Mouse (Mus musculus): ENCODE results near the gene Bend4. TPM values are rescaled to one million over a fixed set of nuclear protein-coding genes. Genes with fewer than 3 reads are reported as not detected.

The Bend4 gene
- total RNA-seq, 1 experiment from 2014 or later: 3.8 TPM

GRCm38 (mm10) chr5:67424636-67425035 lies 3.5 kb downstream of the Bend4 start:
- ATAC-seq (ENCODE audit: extremely low read depth, insufficient number of reproducible peaks, low FRiP score, poor library complexity, severe bottlenecking): no peak

GRCm38 (mm10) chr5:67423963-67424362 lies 4.1 kb downstream of the Bend4 start:
- no peak for ATAC-seq (ENCODE audit: extremely low read depth, insufficient number of reproducible peaks, low FRiP score, poor library complexity, severe bottlenecking)

- ATAC-seq (ENCODE audit: extremely low read depth, insufficient number of reproducible peaks, low FRiP score, poor library complexity, severe bottlenecking): no peak
Observed at GRCm38 (mm10) chr5:67423326-67423725, 4.8 kb downstream of the Bend4 start.

- peak; percentile 36 for ATAC-seq (ENCODE audit: extremely low read depth, insufficient number of reproducible peaks, low FRiP score, poor library complexity, severe bottlenecking)
Observed at GRCm38 (mm10) chr5:67419407-67419806, 8.7 kb downstream of the Bend4 start.

GRCm38 (mm10) chr5:67411475-67411874 lies 16.6 kb downstream of the Bend4 start:
- no peak for ATAC-seq (ENCODE audit: extremely low read depth, insufficient number of reproducible peaks, low FRiP score, poor library complexity, severe bottlenecking)

GRCm38 (mm10) chr5:67410426-67410825 lies 17.7 kb downstream of the Bend4 start:
- ATAC-seq (ENCODE audit: extremely low read depth, insufficient number of reproducible peaks, low FRiP score, poor library complexity, severe bottlenecking): no peak

- no peak for ATAC-seq (ENCODE audit: extremely low read depth, insufficient number of reproducible peaks, low FRiP score, poor library complexity, severe bottlenecking)
Observed at GRCm38 (mm10) chr5:67408391-67408790, 19.7 kb downstream of the Bend4 start.

- no peak for ATAC-seq (ENCODE audit: extremely low read depth, insufficient number of reproducible peaks, low FRiP score, poor library complexity, severe bottlenecking)
Observed at GRCm38 (mm10) chr5:67404919-67405318, 23.2 kb downstream of the Bend4 start.

- ATAC-seq (ENCODE audit: extremely low read depth, insufficient number of reproducible peaks, low FRiP score, poor library complexity, severe bottlenecking): peak; percentile 50
Observed at GRCm38 (mm10) chr5:67404380-67404779, 23.7 kb downstream of the Bend4 start.

- ATAC-seq (ENCODE audit: extremely low read depth, insufficient number of reproducible peaks, low FRiP score, poor library complexity, severe bottlenecking): no peak
Observed at GRCm38 (mm10) chr5:67401612-67402011, 26.5 kb downstream of the Bend4 start.

GRCm38 (mm10) chr5:67400608-67401480 lies 27.3 kb downstream of the Bend4 start:
- ATAC-seq (ENCODE audit: extremely low read depth, insufficient number of reproducible peaks, low FRiP score, poor library complexity, severe bottlenecking): no peak

- no peak for ATAC-seq (ENCODE audit: extremely low read depth, insufficient number of reproducible peaks, low FRiP score, poor library complexity, severe bottlenecking)
Observed at GRCm38 (mm10) chr5:67399876-67400607, 28.1 kb downstream of the Bend4 start.

GRCm38 (mm10) chr5:67397186-67397585 lies 30.9 kb downstream of the Bend4 start:
- ATAC-seq (ENCODE audit: extremely low read depth, insufficient number of reproducible peaks, low FRiP score, poor library complexity, severe bottlenecking): no peak

- ATAC-seq (ENCODE audit: extremely low read depth, insufficient number of reproducible peaks, low FRiP score, poor library complexity, severe bottlenecking): 0 out of 2 replicates have a peak, but pooled peaks have one; percentile 14
Observed at GRCm38 (mm10) chr5:67395211-67395851, 32.8 kb downstream of the Bend4 start.

GRCm38 (mm10) chr5:67393951-67394350 lies 34.2 kb downstream of the Bend4 start:
- ATAC-seq (ENCODE audit: extremely low read depth, insufficient number of reproducible peaks, low FRiP score, poor library complexity, severe bottlenecking): peak; percentile 68

GRCm38 (mm10) chr5:67382556-67382955 lies 45.6 kb downstream of the Bend4 start:
- ATAC-seq (ENCODE audit: extremely low read depth, insufficient number of reproducible peaks, low FRiP score, poor library complexity, severe bottlenecking): no peak

- no peak for ATAC-seq (ENCODE audit: extremely low read depth, insufficient number of reproducible peaks, low FRiP score, poor library complexity, severe bottlenecking)
Observed at GRCm38 (mm10) chr5:67381690-67382089, 46.4 kb downstream of the Bend4 start.

GRCm38 (mm10) chr5:67377044-67377621 lies 51.0 kb downstream of the Bend4 start:
- no peak for ATAC-seq (ENCODE audit: extremely low read depth, insufficient number of reproducible peaks, low FRiP score, poor library complexity, severe bottlenecking)

GRCm38 (mm10) chr5:67362931-67363330 lies 65.2 kb downstream of the Bend4 start:
- no peak for ATAC-seq (ENCODE audit: extremely low read depth, insufficient number of reproducible peaks, low FRiP score, poor library complexity, severe bottlenecking)

All from neutrophil, adult 5-6 weeks (primary cell).